Mouse (Mus musculus): Measurements from ENCODE around the gene Usp45.
A peak's percentile ranks its signal among the peaks of the same experiment; 100 is the strongest.

GRCm38 (mm10) chr4:21879565-21880220 lies 112.7 kb downstream of the Usp45 start, which contains the start of gene Coq3:
- TF ChIP-seq ZC3H11A (IDR thresholded peaks at IDR 0.05; ENCODE audit: borderline replicate concordance, low read depth, low read length): no peak
- no peak; the same call in 1 of the 2 replicates for TF ChIP-seq CHD2 (IDR thresholded peaks at IDR 0.05; ENCODE audit: low read depth, low read length)
- no peak for TF ChIP-seq ZNF384 (IDR thresholded peaks at IDR 0.05; ENCODE audit: low read depth, low read length)
- TF ChIP-seq MAFK (IDR thresholded peaks at IDR 0.05; ENCODE audit: insufficient read depth, low read depth, low read length): no peak
- peak; percentile 79 for TF ChIP-seq HCFC1 (IDR thresholded peaks at IDR 0.05; ENCODE audit: borderline replicate concordance, insufficient read depth, low read length)

All from ES-E14 (cell line).